Mouse (Mus musculus) limb, embryonic 12.5 days (tissue): Measurements from ENCODE around the gene Zgrf1. TPM values are rescaled to one million over a fixed set of nuclear protein-coding genes. Genes with fewer than 3 reads are reported as not detected.

Source experiments
- ATAC-seq: fragments of 200-750 bp; cut with Nextera tagmentation; 2 replicates; pipeline ENCODE4 v1.8.0; 2017; ENCODE audit warnings: low read depth, moderate TSS enrichment; ENCODE audit not compliant: insufficient number of reproducible peaks, insufficient read depth, low FRiP score, low TSS enrichment
- H3K27ac ChIP-seq: fragments of 300-500 bp; sonication (generic); 2 replicates; pipeline ENCODE4 v1.5.1; 2016; ENCODE audit warnings: mild to moderate bottlenecking, moderate library complexity
- H3K27me3 ChIP-seq: fragments of 300-500 bp; sonication (generic); 2 replicates; pipeline ENCODE4 v1.6.1; 2016; ENCODE audit warnings: mild to moderate bottlenecking, moderate library complexity
- H3K36me3 ChIP-seq: fragments of 300-500 bp; sonication (generic); 2 replicates; pipeline ENCODE4 v1.6.1; 2016; ENCODE audit warnings: mild to moderate bottlenecking, moderate library complexity
- H3K4me1 ChIP-seq: fragments of 300-500 bp; sonication (generic); replicated peaks from 2 replicates; pipeline ENCODE4 v1.6.1; 2016
- H3K4me2 ChIP-seq: fragments of 300-500 bp; sonication (generic); 2 replicates; pipeline ENCODE4 v1.6.1; 2016; ENCODE audit warnings: mild to moderate bottlenecking, moderate library complexity
- H3K4me3 ChIP-seq: fragments of 300-500 bp; sonication (generic); replicated peaks from 2 replicates; pipeline ENCODE4 v1.5.1; 2016; ENCODE audit warnings: mild to moderate bottlenecking
- H3K9ac ChIP-seq: fragments of 300-500 bp; sonication (generic); replicated peaks from 2 replicates; pipeline ENCODE4 v1.6.1; 2016; ENCODE audit warnings: mild to moderate bottlenecking, moderate library complexity
- H3K9me3 ChIP-seq: fragments of 300-500 bp; sonication (generic); 2 replicates; pipeline ENCODE4 v1.6.1; 2016; ENCODE audit warnings: mild to moderate bottlenecking, moderate library complexity
- WGBS: fragments of 180-500 bp; shearing (Covaris S2); methylation state at CpG from one replicate; pipeline ENCODE4 v1.1.7; 2016; 5-methylcytosine and 5-hydroxymethylcytosine counted together
- polyA plus RNA-seq: library from polyadenylated mRNA; unstranded; fragments of >200 nt; fragmentation: Nextera tagmentation; extraction: Ambion mirVana; gene quantifications from 2 replicates; pipeline ENCODE4 v1.2.1, GENCODE M21; 2016

The Zgrf1 gene
- 13.0 and 16.0 TPM in 2 replicates for polyA plus RNA-seq

GRCm38 (mm10) chr3:127552973-127553719 lies at the start of gene Zgrf1, which contains the start of gene Larp7:
Zgrf1 (plus strand) TSS chr3:127553489.
Larp7 (minus strand) TSS chr3:127553349.
- H3K27ac ChIP-seq, result peak within 1 kb of the TSS; percentile 93

GRCm38 (mm10) chr3:127507878-127508783 lies 45.2 kb upstream of the Zgrf1 start:
- H3K36me3 ChIP-seq, result no peaks in the 10 kb centered on the region
- no peaks in the 10 kb centered on the region; the same call in 1 of the 2 replicates for H3K9me3 ChIP-seq
- no peaks in the 10 kb centered on the region for H3K4me1 ChIP-seq
- H3K4me3 ChIP-seq, result no peak overlapping the region
- no peaks in the 10 kb centered on the region for H3K27me3 ChIP-seq
- no peak overlapping the region for H3K9ac ChIP-seq
- no peak for ATAC-seq
- WGBS, result 64% methylated on average over 15 of the region's 15 CpGs
- no peak overlapping the region for H3K4me2 ChIP-seq
- H3K27ac ChIP-seq, result no peak overlapping the region

More at GRCm38 (mm10) chr3:127552973-127553719, at the start of gene Zgrf1, which contains the start of gene Larp7:
- H3K36me3 ChIP-seq, result peaks cover 21% of the 10 kb centered on the region
- no peaks in the 10 kb centered on the region for H3K27me3 ChIP-seq
- no peaks in the 10 kb centered on the region for H3K9me3 ChIP-seq
- peak within 1 kb of the TSS; percentile 67 for H3K4me2 ChIP-seq
- peaks cover 13% of the 10 kb centered on the region for H3K4me1 ChIP-seq
- peak within 1 kb of the TSS; percentile 78 for H3K4me3 ChIP-seq
- peak within 1 kb of the TSS; percentile 74 for H3K9ac ChIP-seq
- WGBS, result under 1% methylated on average over 72 of the region's 73 CpGs
- ATAC-seq, result peak; percentile 99

- WGBS, result 75% methylated on average over 12 of the region's 12 CpGs
- H3K36me3 ChIP-seq, result no peaks in the 10 kb centered on the region
- H3K27me3 ChIP-seq, result no peaks in the 10 kb centered on the region
These were observed 41.2 kb upstream of the Zgrf1 start for GRCm38 (mm10) chr3:127511786-127512746.

GRCm38 (mm10) chr3:127512794-127513335 lies 40.4 kb upstream of the Zgrf1 start:
- H3K4me1 ChIP-seq, result no peaks in the 10 kb centered on the region
- H3K27ac ChIP-seq, result no peak overlapping the region
- H3K9me3 ChIP-seq, result no peaks in the 10 kb centered on the region
- H3K4me2 ChIP-seq, result no peak overlapping the region
- 73% methylated on average over 15 of the region's 15 CpGs for WGBS
- no peaks in the 10 kb centered on the region for H3K36me3 ChIP-seq
- no peak overlapping the region for H3K9ac ChIP-seq
- H3K27me3 ChIP-seq, result no peaks in the 10 kb centered on the region
- H3K4me3 ChIP-seq, result no peak overlapping the region
- ATAC-seq, result no peak

More at GRCm38 (mm10) chr3:127511786-127512746, 41.2 kb upstream of the Zgrf1 start:
- no peak overlapping the region for H3K4me2 ChIP-seq
- H3K27ac ChIP-seq, result no peak overlapping the region
- H3K9me3 ChIP-seq, result no peaks in the 10 kb centered on the region
- no peak overlapping the region for H3K4me3 ChIP-seq
- no peak overlapping the region for H3K9ac ChIP-seq
- no peak for ATAC-seq
- H3K4me1 ChIP-seq, result no peaks in the 10 kb centered on the region

- no peak overlapping the region for H3K4me2 ChIP-seq
- ATAC-seq, result no peak
These were observed 39.6 kb upstream of the Zgrf1 start for GRCm38 (mm10) chr3:127513699-127514098.

GRCm38 (mm10) chr3:127515251-127515650 lies 38.0 kb upstream of the Zgrf1 start:
- no peaks in the 10 kb centered on the region for H3K27me3 ChIP-seq
- no peaks in the 10 kb centered on the region for H3K9me3 ChIP-seq
- ATAC-seq, result no peak
- no peaks in the 10 kb centered on the region for H3K36me3 ChIP-seq
- no peak overlapping the region for H3K4me2 ChIP-seq
- H3K27ac ChIP-seq, result no peak overlapping the region
- no peak overlapping the region for H3K4me3 ChIP-seq
- no peaks in the 10 kb centered on the region for H3K4me1 ChIP-seq
- WGBS, result 91% methylated on average over 1 of the region's 1 CpGs
- H3K9ac ChIP-seq, result no peak overlapping the region

More at GRCm38 (mm10) chr3:127513699-127514098, 39.6 kb upstream of the Zgrf1 start:
- Histone ChIP-seq H3K27me3 (no peaks in the 10 kb centered on the region), H3K9ac (no peak overlapping the region), H3K4me3 (no peak overlapping the region), H3K4me1 (no peaks in the 10 kb centered on the region), H3K9me3 (no peaks in the 10 kb centered on the region), H3K36me3 (no peaks in the 10 kb centered on the region), H3K27ac (no peak overlapping the region)
- 71% methylated on average over 2 of the region's 2 CpGs for WGBS

GRCm38 (mm10) chr3:127520300-127520699 lies 33.0 kb upstream of the Zgrf1 start:
- no peak overlapping the region for H3K27ac ChIP-seq
- H3K4me2 ChIP-seq, result no peak overlapping the region
- H3K9me3 ChIP-seq, result no peaks in the 10 kb centered on the region
- no peaks in the 10 kb centered on the region for H3K36me3 ChIP-seq
- H3K4me3 ChIP-seq, result no peak overlapping the region
- no peaks in the 10 kb centered on the region for H3K4me1 ChIP-seq
- no peak overlapping the region for H3K9ac ChIP-seq
- 85% methylated on average over 6 of the region's 6 CpGs for WGBS
- no peak for ATAC-seq
- no peaks in the 10 kb centered on the region for H3K27me3 ChIP-seq

GRCm38 (mm10) chr3:127521156-127521555 lies 32.1 kb upstream of the Zgrf1 start:
- H3K9me3 ChIP-seq, result no peaks in the 10 kb centered on the region
- no peak for ATAC-seq
- H3K9ac ChIP-seq, result no peak overlapping the region
- H3K4me2 ChIP-seq, result no peak overlapping the region
- H3K27me3 ChIP-seq, result no peaks in the 10 kb centered on the region
- no peak overlapping the region for H3K4me3 ChIP-seq
- no peaks in the 10 kb centered on the region for H3K4me1 ChIP-seq
- H3K27ac ChIP-seq, result no peak overlapping the region
- 79% methylated on average over 10 of the region's 10 CpGs for WGBS
- H3K36me3 ChIP-seq, result no peaks in the 10 kb centered on the region

- no peak for ATAC-seq
These were observed 28.0 kb upstream of the Zgrf1 start for GRCm38 (mm10) chr3:127525188-127525819.

GRCm38 (mm10) chr3:127527465-127528034 lies 25.7 kb upstream of the Zgrf1 start:
- Histone ChIP-seq H3K27me3 (no peaks in the 10 kb centered on the region), H3K9ac (no peak overlapping the region), H3K27ac (no peak overlapping the region), H3K36me3 (no peaks in the 10 kb centered on the region), H3K4me1 (no peaks in the 10 kb centered on the region), H3K4me2 (no peak overlapping the region), H3K9me3 (no peaks in the 10 kb centered on the region), H3K4me3 (no peak overlapping the region)
- no peak for ATAC-seq
- WGBS, result 83% methylated on average over 5 of the region's 5 CpGs

More at GRCm38 (mm10) chr3:127525188-127525819, 28.0 kb upstream of the Zgrf1 start:
- Histone ChIP-seq H3K4me1 (no peaks in the 10 kb centered on the region), H3K27ac (no peak overlapping the region), H3K36me3 (no peaks in the 10 kb centered on the region), H3K9me3 (no peaks in the 10 kb centered on the region), H3K9ac (no peak overlapping the region), H3K27me3 (no peaks in the 10 kb centered on the region), H3K4me3 (no peak overlapping the region), H3K4me2 (no peak overlapping the region)
- WGBS, result 76% methylated on average over 8 of the region's 8 CpGs
